Mouse (Mus musculus): Measurements from ENCODE around the gene Slc22a3. TPM values are rescaled to one million over a fixed set of nuclear protein-coding genes. Genes with fewer than 3 reads are reported as not detected.

The Slc22a3 gene
- polyA plus RNA-seq, 1 experiment from 2014 or later, result 0.27 TPM

- no peak overlapping the region for H3K9ac ChIP-seq
- H3K4me2 ChIP-seq, result no peak overlapping the region; the same call in 1 of the 2 replicates
- no peaks in the 10 kb centered on the region; the same call in 1 of the 2 replicates for H3K27me3 ChIP-seq (replicated peaks)
- H3K9me3 ChIP-seq (replicated peaks), result no peaks in the 10 kb centered on the region
- H3K4me1 ChIP-seq (replicated peaks), result peaks cover 9% of the 10 kb centered on the region
- 0 out of 2 replicates have a peak, but pooled peaks have one; percentile 36 for ATAC-seq (ENCODE audit: insufficient number of reproducible peaks, low FRiP score)
- WGBS, result 47% methylated on average over 3 of the region's 3 CpGs
- H3K36me3 ChIP-seq, result no peaks in the 10 kb centered on the region
- H3K27ac ChIP-seq (ENCODE audit: poor library complexity, severe bottlenecking), result no peak overlapping the region
- H3K4me3 ChIP-seq, result no peak overlapping the region
These were observed 39.9 kb downstream of the Slc22a3 start for GRCm38 (mm10) chr17:12467642-12468041.

- 62% methylated on average over 4 of the region's 4 CpGs for WGBS
- Histone ChIP-seq H3K9ac (no peak overlapping the region), H3K36me3 (no peaks in the 10 kb centered on the region), H3K9me3 (replicated peaks) (no peaks in the 10 kb centered on the region), H3K27ac (ENCODE audit: poor library complexity, severe bottlenecking) (no peak overlapping the region), H3K27me3 (replicated peaks) (no peaks in the 10 kb centered on the region; the same call in 1 of the 2 replicates), H3K4me1 (replicated peaks) (peaks cover 9% of the 10 kb centered on the region), H3K4me3 (no peak overlapping the region), H3K4me2 (no peak overlapping the region)
- no peak for ATAC-seq (ENCODE audit: insufficient number of reproducible peaks, low FRiP score)
These were observed 41.0 kb downstream of the Slc22a3 start for GRCm38 (mm10) chr17:12466501-12467000.

- Histone ChIP-seq H3K27ac (ENCODE audit: poor library complexity, severe bottlenecking) (no peak overlapping the region), H3K4me3 (no peak overlapping the region)
- no peak for ATAC-seq (ENCODE audit: insufficient number of reproducible peaks, low FRiP score)
These were observed 46.3 kb downstream of the Slc22a3 start for GRCm38 (mm10) chr17:12461168-12461567.

GRCm38 (mm10) chr17:12455143-12455790 lies 52.2 kb downstream of the Slc22a3 start:
- Histone ChIP-seq H3K9ac (no peak overlapping the region), H3K4me3 (no peak overlapping the region), H3K9me3 (replicated peaks) (no peaks in the 10 kb centered on the region), H3K27ac (ENCODE audit: poor library complexity, severe bottlenecking) (no peak overlapping the region), H3K4me2 (no peak overlapping the region), H3K36me3 (no peaks in the 10 kb centered on the region), H3K27me3 (replicated peaks) (peaks cover 5% of the 10 kb centered on the region; the same call in 1 of the 2 replicates), H3K4me1 (replicated peaks) (peaks cover 6% of the 10 kb centered on the region)
- no peak for ATAC-seq (ENCODE audit: insufficient number of reproducible peaks, low FRiP score)
- 74% methylated on average over 5 of the region's 5 CpGs for WGBS

More at GRCm38 (mm10) chr17:12461168-12461567, 46.3 kb downstream of the Slc22a3 start:
- H3K9me3 ChIP-seq (replicated peaks), result 0 out of 2 replicates have a peak, but pooled peaks cover 2% of the 10 kb centered on the region
- no peak overlapping the region for H3K4me2 ChIP-seq
- H3K4me1 ChIP-seq (replicated peaks), result no peaks in the 10 kb centered on the region
- H3K9ac ChIP-seq, result no peak overlapping the region
- H3K36me3 ChIP-seq, result no peaks in the 10 kb centered on the region
- no peaks in the 10 kb centered on the region for H3K27me3 ChIP-seq (replicated peaks)

- Histone ChIP-seq H3K27me3 (replicated peaks) (peaks cover 8% of the 10 kb centered on the region; the same call in 1 of the 2 replicates), H3K36me3 (no peaks in the 10 kb centered on the region), H3K4me2 (no peak overlapping the region), H3K4me1 (replicated peaks) (peaks cover 6% of the 10 kb centered on the region), H3K27ac (ENCODE audit: poor library complexity, severe bottlenecking) (no peak overlapping the region), H3K4me3 (no peak overlapping the region), H3K9ac (no peak overlapping the region), H3K9me3 (replicated peaks) (no peaks in the 10 kb centered on the region)
- 58% methylated on average over 6 of the region's 6 CpGs for WGBS
- ATAC-seq (ENCODE audit: insufficient number of reproducible peaks, low FRiP score), result no peak
These were observed 53.8 kb downstream of the Slc22a3 start for GRCm38 (mm10) chr17:12453691-12454090.

- 68% methylated on average over 11 of the region's 11 CpGs for WGBS
- H3K4me3 ChIP-seq, result no peak overlapping the region
- H3K27ac ChIP-seq (ENCODE audit: poor library complexity, severe bottlenecking), result no peak overlapping the region
- H3K36me3 ChIP-seq, result no peaks in the 10 kb centered on the region
- no peak overlapping the region for H3K4me2 ChIP-seq
- H3K9me3 ChIP-seq (replicated peaks), result no peaks in the 10 kb centered on the region
- ATAC-seq (ENCODE audit: insufficient number of reproducible peaks, low FRiP score), result no peak
- no peak overlapping the region for H3K9ac ChIP-seq
- H3K27me3 ChIP-seq (replicated peaks), result peaks cover 8% of the 10 kb centered on the region; the same call in 1 of the 2 replicates
- peaks cover 6% of the 10 kb centered on the region for H3K4me1 ChIP-seq (replicated peaks)
These were observed 54.5 kb downstream of the Slc22a3 start for GRCm38 (mm10) chr17:12452862-12453531.

- Histone ChIP-seq H3K4me1 (replicated peaks) (peaks cover 6% of the 10 kb centered on the region), H3K9me3 (replicated peaks) (no peaks in the 10 kb centered on the region), H3K9ac (no peak overlapping the region), H3K27me3 (replicated peaks) (peaks cover 11% of the 10 kb centered on the region; the same call in 1 of the 2 replicates), H3K36me3 (no peaks in the 10 kb centered on the region), H3K4me2 (no peak overlapping the region), H3K4me3 (no peak overlapping the region), H3K27ac (ENCODE audit: poor library complexity, severe bottlenecking) (no peak overlapping the region)
- 50% methylated on average over 4 of the region's 4 CpGs for WGBS
- no peak for ATAC-seq (ENCODE audit: insufficient number of reproducible peaks, low FRiP score)
These were observed 56.3 kb downstream of the Slc22a3 start for GRCm38 (mm10) chr17:12451234-12451633.

- Histone ChIP-seq H3K27me3 (replicated peaks) (peaks cover 3% of the 10 kb centered on the region; the same call in 1 of the 2 replicates), H3K9me3 (replicated peaks) (no peaks in the 10 kb centered on the region), H3K4me3 (no peak overlapping the region), H3K36me3 (no peaks in the 10 kb centered on the region), H3K27ac (ENCODE audit: poor library complexity, severe bottlenecking) (no peak overlapping the region), H3K9ac (no peak overlapping the region), H3K4me1 (replicated peaks) (peaks cover 5% of the 10 kb centered on the region), H3K4me2 (no peak overlapping the region)
- WGBS, result 30% methylated on average over 2 of the region's 2 CpGs
- ATAC-seq (ENCODE audit: insufficient number of reproducible peaks, low FRiP score), result 0 out of 2 replicates have a peak, but pooled peaks have one; percentile 9
These were observed 62.9 kb downstream of the Slc22a3 start for GRCm38 (mm10) chr17:12444561-12444960.

- Histone ChIP-seq H3K9me3 (replicated peaks) (no peaks in the 10 kb centered on the region), H3K4me3 (no peak overlapping the region), H3K9ac (no peak overlapping the region), H3K36me3 (no peaks in the 10 kb centered on the region), H3K4me2 (no peak overlapping the region), H3K27me3 (replicated peaks) (peaks cover 7% of the 10 kb centered on the region; the same call in 1 of the 2 replicates), H3K4me1 (replicated peaks) (no peaks in the 10 kb centered on the region), H3K27ac (ENCODE audit: poor library complexity, severe bottlenecking) (no peak overlapping the region)
- 82% methylated on average over 10 of the region's 10 CpGs for WGBS
- no peak for ATAC-seq (ENCODE audit: insufficient number of reproducible peaks, low FRiP score)
These were observed 69.7 kb downstream of the Slc22a3 start for GRCm38 (mm10) chr17:12437771-12438170.

GRCm38 (mm10) chr17:12431707-12432106 lies 75.8 kb downstream of the Slc22a3 start:
- peaks cover 10% of the 10 kb centered on the region for H3K4me1 ChIP-seq (replicated peaks)
- H3K4me2 ChIP-seq, result no peak overlapping the region
- no peaks in the 10 kb centered on the region for H3K9me3 ChIP-seq (replicated peaks)
- H3K36me3 ChIP-seq, result no peaks in the 10 kb centered on the region
- H3K27me3 ChIP-seq (replicated peaks), result no peaks in the 10 kb centered on the region
- no peak overlapping the region for H3K4me3 ChIP-seq
- H3K9ac ChIP-seq, result no peak overlapping the region
- 56% methylated on average over 5 of the region's 5 CpGs for WGBS
- no peak overlapping the region for H3K27ac ChIP-seq (ENCODE audit: poor library complexity, severe bottlenecking)
- ATAC-seq (ENCODE audit: insufficient number of reproducible peaks, low FRiP score), result no peak

- H3K27me3 ChIP-seq (replicated peaks), result no peaks in the 10 kb centered on the region
- no peak for ATAC-seq (ENCODE audit: insufficient number of reproducible peaks, low FRiP score)
- H3K9me3 ChIP-seq (replicated peaks), result no peaks in the 10 kb centered on the region
- H3K27ac ChIP-seq (ENCODE audit: poor library complexity, severe bottlenecking), result no peak overlapping the region
- no peak overlapping the region for H3K4me3 ChIP-seq
- no peak overlapping the region for H3K4me2 ChIP-seq
- H3K36me3 ChIP-seq, result no peaks in the 10 kb centered on the region
- H3K9ac ChIP-seq, result no peak overlapping the region
- H3K4me1 ChIP-seq (replicated peaks), result peaks cover 16% of the 10 kb centered on the region
These were observed 79.1 kb downstream of the Slc22a3 start for GRCm38 (mm10) chr17:12428369-12428768.
